ENCODE assay signal across 25 mouse cellular contexts in the genomic region with DNA sequence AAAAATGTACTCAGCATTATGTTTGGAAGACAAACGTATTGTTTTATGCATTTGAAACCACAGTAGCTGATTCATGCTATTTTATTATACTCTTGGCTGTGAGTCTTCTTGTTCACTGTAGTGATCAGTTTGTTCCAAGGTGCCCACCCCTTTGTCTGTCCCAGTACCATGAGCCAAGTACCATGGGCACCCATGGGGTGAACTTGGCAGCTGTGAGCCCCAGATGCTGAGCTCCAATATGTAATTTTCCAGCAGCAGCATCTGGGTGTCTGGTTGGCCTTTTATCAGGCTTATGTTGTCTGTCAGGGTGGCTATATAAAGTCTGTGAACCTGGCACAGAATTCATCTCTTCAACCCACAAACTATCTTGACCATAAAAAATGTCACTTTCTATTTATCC.
"Had no signal": no experiment of that assay in that cellular context is flagged by ENCODE, and none has a peak within 500 bp of the region (broad histone marks: within the 10 kb centered on the region; RNA-seq: fewer than 3 reads in every experiment).

No protein-coding gene starts in this region.

- ATAC-seq: liver, embryonic 12.5 days; midbrain, embryonic 13.5 days had no signal

- H3K4me3 ChIP-seq: kidney, embryonic 15.5 days; left cerebral cortex, adult 2 months; limb, embryonic 10.5 days; limb, embryonic 13.5 days; liver, embryonic 12.5 days; liver, embryonic 15.5 days; lung, embryonic 15.5 days; megakaryocyte, embryonic 14.5 days; midbrain, embryonic 10.5 days; midbrain, embryonic 13.5 days; neural tube, embryonic 13.5 days; stomach, embryonic 15.5 days had no signal

- H3K9ac ChIP-seq: kidney, embryonic 15.5 days; limb, embryonic 13.5 days; liver, embryonic 12.5 days; liver, embryonic 15.5 days; lung, embryonic 15.5 days; midbrain, embryonic 13.5 days; neural tube, embryonic 13.5 days; stomach, embryonic 15.5 days had no signal

- H3K4me2 ChIP-seq: kidney, embryonic 15.5 days; limb, embryonic 13.5 days; liver, embryonic 12.5 days; liver, embryonic 15.5 days; lung, embryonic 15.5 days; midbrain, embryonic 13.5 days; neural tube, embryonic 13.5 days; stomach, embryonic 15.5 days had no signal

- H3K27me3 ChIP-seq: kidney, embryonic 15.5 days; limb, embryonic 13.5 days; liver, embryonic 12.5 days; liver, embryonic 15.5 days; lung, embryonic 15.5 days; megakaryocyte, embryonic 14.5 days; midbrain, embryonic 13.5 days; neural tube, embryonic 13.5 days; stomach, embryonic 15.5 days had no signal

- DNase-seq: kidney, adult 11 months; kidney, adult 8-10 months; kidney, postnatal 10 days; kidney, postnatal 36 days; layer of hippocampus, postnatal 36 days; liver; lung, adult 18-20 months; lung, postnatal 10 days; lung, postnatal 36 days; right cerebral cortex, adult 18-20 months; right cerebral cortex, postnatal 14 days; spleen, adult 18-20 months; thymus, postnatal 25 days had no signal

- H3K27ac ChIP-seq: kidney, embryonic 15.5 days; left cerebral cortex, adult 2 months; limb, embryonic 10.5 days; limb, embryonic 13.5 days; liver, embryonic 12.5 days; liver, embryonic 15.5 days; lung, embryonic 15.5 days; midbrain, embryonic 10.5 days; midbrain, embryonic 13.5 days; neural tube, embryonic 13.5 days; stomach, embryonic 15.5 days had no signal

- H3K4me1 ChIP-seq: kidney, embryonic 15.5 days; limb, embryonic 10.5 days; limb, embryonic 13.5 days; liver, embryonic 12.5 days; liver, embryonic 15.5 days; lung, embryonic 15.5 days; megakaryocyte, embryonic 14.5 days; midbrain, embryonic 10.5 days; midbrain, embryonic 13.5 days; neural tube, embryonic 13.5 days; stomach, embryonic 15.5 days had no signal

- H3K9me3 ChIP-seq: kidney, embryonic 15.5 days; limb, embryonic 10.5 days; limb, embryonic 13.5 days; liver, embryonic 12.5 days; liver, embryonic 15.5 days; lung, embryonic 15.5 days; megakaryocyte, embryonic 14.5 days; midbrain, embryonic 10.5 days; midbrain, embryonic 13.5 days; neural tube, embryonic 13.5 days; stomach, embryonic 15.5 days had no signal

- H3K36me3 ChIP-seq: kidney, embryonic 15.5 days; limb, embryonic 10.5 days; limb, embryonic 13.5 days; liver, embryonic 12.5 days; liver, embryonic 15.5 days; lung, embryonic 15.5 days; midbrain, embryonic 10.5 days; midbrain, embryonic 13.5 days; neural tube, embryonic 13.5 days; stomach, embryonic 15.5 days had no signal
